Mouse (Mus musculus) limb, embryonic 10.5 days (tissue): Measurements from ENCODE around the gene Ccne1. TPM values are rescaled to one million over a fixed set of nuclear protein-coding genes. Genes with fewer than 3 reads are reported as not detected.
A peak's percentile ranks its signal among the peaks of the same experiment; 100 is the strongest.
"Not testable (repeated sequence)": the region's sequence is repeated elsewhere in the genome, so short reads cannot be mapped to it uniquely, and the experiment has no call there.

Experiments
- DNase-seq: peaks from one replicate; pipeline ENCODE4 v3.0.0-alpha.2; 2017; ENCODE audit warnings: low spot score
- H3K27ac ChIP-seq: fragments of 300-500 bp; sonication (generic); 2 replicates; pipeline ENCODE4 v1.5.1; 2016; ENCODE audit warnings: mild to moderate bottlenecking
- H3K27me3 ChIP-seq: fragments of 300-500 bp; sonication (generic); 2 replicates; pipeline ENCODE4 v1.6.1; 2016; ENCODE audit warnings: low read depth, mild to moderate bottlenecking; ENCODE audit not compliant: poor library complexity, severe bottlenecking
- H3K36me3 ChIP-seq: fragments of 300-500 bp; sonication (generic); 2 replicates; pipeline ENCODE4 v1.6.1; 2016; ENCODE audit warnings: mild to moderate bottlenecking, moderate library complexity
- H3K4me1 ChIP-seq: fragments of 300-500 bp; sonication (generic); 2 replicates; pipeline ENCODE4 v1.6.1; 2016
- H3K4me3 ChIP-seq: fragments of 300-500 bp; sonication (generic); 2 replicates; pipeline ENCODE4 v1.5.1; 2016; ENCODE audit warnings: mild to moderate bottlenecking, moderate library complexity
- H3K9me3 ChIP-seq: fragments of 300-500 bp; sonication (generic); replicated peaks from 2 replicates; pipeline ENCODE4 v1.6.1; 2016; ENCODE audit warnings: mild to moderate bottlenecking
- WGBS: fragments of 180-500 bp; shearing (Covaris S2); methylation state at CpG from one replicate; pipeline ENCODE4 v1.1.7; 2016; 5-methylcytosine and 5-hydroxymethylcytosine counted together
- polyA plus RNA-seq: library from polyadenylated mRNA; unstranded; fragments of >200 nt; fragmentation: Nextera tagmentation; extraction: Ambion mirVana; gene quantifications from 2 replicates; pipeline ENCODE4 v1.2.1, GENCODE M21; 2016

Ccne1 gene
- polyA plus RNA-seq, 1 experiment from 2014 or later: 158 TPM

DNA sequence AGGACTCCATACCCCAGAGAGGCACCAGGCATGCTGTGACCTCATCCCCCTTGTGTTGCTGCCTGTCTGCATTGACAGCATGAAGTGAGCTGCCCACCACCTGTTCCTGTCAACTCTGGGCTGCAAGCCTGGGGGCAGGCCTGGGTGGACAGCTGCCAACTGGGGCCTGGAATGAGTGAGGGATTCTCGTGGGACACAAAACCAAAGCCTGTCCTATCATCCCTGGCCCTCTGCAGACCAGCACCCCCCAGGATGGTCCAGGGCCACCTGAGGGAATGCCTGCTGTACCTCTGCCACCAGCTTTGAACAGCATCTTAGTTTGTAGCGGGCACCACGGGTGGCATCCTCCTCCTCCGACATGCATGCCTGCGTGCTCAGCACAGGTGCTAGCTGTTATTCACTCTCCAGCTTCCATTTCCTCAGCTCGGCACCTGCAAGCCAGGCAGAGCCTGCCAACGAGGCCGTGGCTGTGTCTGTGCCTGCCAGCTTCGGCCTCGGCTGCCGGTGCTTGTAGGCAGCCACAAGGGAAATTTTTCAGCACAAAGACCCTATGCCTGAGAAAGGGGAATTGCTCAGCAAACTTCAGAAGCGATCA, 18.3 kb upstream of the Ccne1 start:
- 78% methylated on average over 12 of the region's 12 CpGs for WGBS
- H3K9me3 ChIP-seq: no peaks in the 10 kb centered on the region
- no peaks in the 10 kb centered on the region for H3K27me3 ChIP-seq
- H3K27ac ChIP-seq: no peak overlapping the region
- H3K4me1 ChIP-seq: peaks cover 30% of the 10 kb centered on the region
- no peaks in the 10 kb centered on the region for H3K36me3 ChIP-seq
- no peak overlapping the region for H3K4me3 ChIP-seq
- no peak for DNase-seq

GRCm38 (mm10) chr7:38124164-38124563, 16.8 kb upstream of the Ccne1 start:
- not testable (repeated sequence) for H3K27ac ChIP-seq, DNase-seq, H3K4me3 ChIP-seq, H3K27me3 ChIP-seq, H3K36me3 ChIP-seq, H3K9me3 ChIP-seq
- H3K4me1 ChIP-seq: peaks cover 15% of the 10 kb centered on the region
- WGBS: 90% methylated on average over 2 of the region's 2 CpGs

DNA sequence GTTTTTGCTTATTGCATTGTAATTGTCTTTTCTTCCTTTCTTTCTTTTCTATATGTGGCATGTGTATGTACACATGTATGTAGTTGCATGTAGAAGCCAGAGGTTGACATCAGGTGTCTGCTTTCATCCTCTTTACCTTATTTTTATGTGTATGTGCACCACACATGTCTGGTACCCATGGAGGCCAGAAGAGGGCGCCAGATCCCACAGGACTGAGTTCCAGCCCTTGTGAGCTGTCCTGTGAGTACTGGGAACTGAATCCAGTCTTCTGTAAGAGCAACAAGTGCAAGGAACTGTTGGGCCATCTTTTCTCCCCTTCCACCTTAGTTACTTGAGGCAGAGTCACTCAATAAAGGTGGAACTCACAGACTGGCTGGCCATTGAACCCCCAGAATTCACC, 11.3 kb upstream of the Ccne1 start:
- Histone ChIP-seq H3K27me3 (peaks cover 9% of the 10 kb centered on the region), H3K9me3 (0 out of 2 replicates have a peak, but pooled peaks cover 1% of the 10 kb centered on the region), H3K36me3 (no peaks in the 10 kb centered on the region), H3K4me1 (peaks cover 3% of the 10 kb centered on the region), H3K27ac (no peak overlapping the region), H3K4me3 (no peak overlapping the region)
- 14% methylated on average over 1 of the region's 1 CpGs for WGBS
- DNase-seq: no peak

- no peaks in the 10 kb centered on the region for H3K27me3 ChIP-seq
- peak overlapping the region; percentile 81 for H3K27ac ChIP-seq
- H3K4me3 ChIP-seq: no peak overlapping the region
- DNase-seq: no peak
- peaks cover 48% of the 10 kb centered on the region for H3K4me1 ChIP-seq
- no peaks in the 10 kb centered on the region for H3K36me3 ChIP-seq
- H3K9me3 ChIP-seq: no peaks in the 10 kb centered on the region
- 87% methylated on average over 9 of the region's 9 CpGs for WGBS
Observed at GRCm38 (mm10) chr7:38112451-38112850, 5.1 kb upstream of the Ccne1 start.

GRCm38 (mm10) chr7:38111996-38112395, 4.7 kb upstream of the Ccne1 start:
- DNase-seq: peak; percentile 74
- Histone ChIP-seq H3K27me3 (no peaks in the 10 kb centered on the region), H3K4me3 (no peak overlapping the region), H3K27ac (peak overlapping the region; percentile 81), H3K4me1 (peaks cover 48% of the 10 kb centered on the region), H3K9me3 (no peaks in the 10 kb centered on the region), H3K36me3 (no peaks in the 10 kb centered on the region)
- 39% methylated on average over 3 of the region's 3 CpGs for WGBS

- Histone ChIP-seq H3K9me3 (no peaks in the 10 kb centered on the region), H3K27me3 (no peaks in the 10 kb centered on the region), H3K36me3 (peaks cover 23% of the 10 kb centered on the region), H3K4me3 (peak overlapping the region; percentile 89), H3K4me1 (peaks cover 64% of the 10 kb centered on the region), H3K27ac (peak overlapping the region; percentile 94)
- DNase-seq: no peak
- WGBS: 15% methylated on average over 10 of the region's 10 CpGs
Observed at GRCm38 (mm10) chr7:38108260-38108632, 912 bp upstream of the Ccne1 start.

DNA sequence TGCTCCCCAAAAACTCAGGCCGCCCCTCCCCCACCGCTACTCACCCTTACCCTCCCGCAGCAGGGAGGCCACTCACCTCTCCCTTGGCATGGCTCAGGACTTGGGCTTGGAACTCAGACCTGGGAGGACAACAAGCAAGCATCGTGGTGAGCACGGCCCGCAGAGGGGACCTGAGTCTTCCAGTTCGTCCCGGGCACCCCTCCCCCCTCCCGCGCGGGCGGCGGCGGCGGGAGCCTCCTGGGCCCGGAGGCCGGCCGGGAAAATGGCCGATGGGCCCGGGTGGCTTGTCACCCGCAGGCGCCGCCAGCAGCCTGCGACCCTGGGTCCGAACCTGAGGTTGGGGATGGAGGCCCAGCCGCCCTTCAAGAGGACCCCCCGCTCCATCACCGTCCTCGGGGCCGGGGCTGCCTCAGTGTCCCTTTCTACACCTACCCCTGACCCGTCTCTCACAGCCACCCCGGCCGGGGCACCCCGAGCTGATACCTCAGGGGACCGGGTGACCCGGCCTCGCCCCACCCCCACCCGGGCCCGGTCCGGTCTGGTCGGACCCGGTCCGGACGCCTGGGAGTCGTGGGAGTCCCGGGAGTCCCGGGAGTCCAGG, 523 bp downstream of the Ccne1 start:
- 3% methylated on average over 47 of the region's 47 CpGs for WGBS
- Histone ChIP-seq H3K9me3 (no peaks in the 10 kb centered on the region), H3K36me3 (peaks cover 38% of the 10 kb centered on the region), H3K27me3 (no peaks in the 10 kb centered on the region), H3K27ac (peak overlapping the region; percentile 94), H3K4me1 (peaks cover 50% of the 10 kb centered on the region), H3K4me3 (peak overlapping the region; percentile 89)
- DNase-seq: peak; percentile 74

- 87% methylated on average over 3 of the region's 3 CpGs for WGBS
- peaks cover 37% of the 10 kb centered on the region for H3K4me1 ChIP-seq
- no peak for DNase-seq
- no peak overlapping the region for H3K27ac ChIP-seq
- H3K4me3 ChIP-seq: peak overlapping the region; percentile 89
- H3K36me3 ChIP-seq: peaks cover 52% of the 10 kb centered on the region
- H3K9me3 ChIP-seq: no peaks in the 10 kb centered on the region
- H3K27me3 ChIP-seq: no peaks in the 10 kb centered on the region
Observed at GRCm38 (mm10) chr7:38105379-38105778, 2.0 kb downstream of the Ccne1 start.

GRCm38 (mm10) chr7:38104097-38104496, 3.2 kb downstream of the Ccne1 start:
- WGBS: 86% methylated on average over 5 of the region's 5 CpGs

DNA sequence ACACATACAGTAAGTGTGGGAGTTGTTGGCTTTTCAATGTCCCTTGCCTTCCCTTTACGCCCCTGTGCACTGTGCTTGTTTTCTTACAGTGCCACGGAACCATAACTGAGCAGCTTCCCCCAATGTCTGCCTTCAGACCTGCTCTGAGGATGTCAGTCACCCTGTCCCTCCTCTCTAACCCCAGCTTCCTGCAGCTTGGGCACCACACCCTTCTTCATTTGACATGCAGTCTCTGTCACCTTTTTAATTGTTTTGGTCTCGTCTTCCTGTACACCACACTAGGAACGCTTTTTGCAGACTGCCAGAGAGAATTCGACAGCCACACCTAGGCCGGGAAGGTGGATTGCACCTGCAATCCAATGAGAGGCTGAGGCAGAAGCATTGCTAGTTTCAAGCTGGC, 13.0 kb downstream of the Ccne1 start:
- H3K4me1 ChIP-seq: peaks cover 8% of the 10 kb centered on the region; the same call in 1 of the 2 replicates

More at GRCm38 (mm10) chr7:38104097-38104496, 3.2 kb downstream of the Ccne1 start:
- peaks cover 37% of the 10 kb centered on the region for H3K4me1 ChIP-seq
- no peak overlapping the region for H3K4me3 ChIP-seq
- no peak overlapping the region for H3K27ac ChIP-seq
- peaks cover 65% of the 10 kb centered on the region for H3K36me3 ChIP-seq
- DNase-seq: no peak
- no peaks in the 10 kb centered on the region for H3K27me3 ChIP-seq
- H3K9me3 ChIP-seq: no peaks in the 10 kb centered on the region

GRCm38 (mm10) chr7:38093101-38093500, 14.2 kb downstream of the Ccne1 start:
- peaks cover 2% of the 10 kb centered on the region; the same call in 1 of the 2 replicates for H3K27me3 ChIP-seq
- no peak for DNase-seq
- peaks cover 8% of the 10 kb centered on the region; the same call in 1 of the 2 replicates for H3K4me1 ChIP-seq
- peaks cover 20% of the 10 kb centered on the region for H3K36me3 ChIP-seq
- H3K27ac ChIP-seq: no peak overlapping the region
- H3K4me3 ChIP-seq: no peak overlapping the region
- 57% methylated on average over 2 of the region's 2 CpGs for WGBS
- H3K9me3 ChIP-seq: no peaks in the 10 kb centered on the region

More for the DNA sequence above, 13.0 kb downstream of the Ccne1 start:
- Histone ChIP-seq H3K27ac (no peak overlapping the region), H3K36me3 (peaks cover 32% of the 10 kb centered on the region), H3K4me3 (no peak overlapping the region), H3K9me3 (no peaks in the 10 kb centered on the region), H3K27me3 (no peaks in the 10 kb centered on the region)
- 82% methylated on average over 6 of the region's 6 CpGs for WGBS
- DNase-seq: no peak

DNA sequence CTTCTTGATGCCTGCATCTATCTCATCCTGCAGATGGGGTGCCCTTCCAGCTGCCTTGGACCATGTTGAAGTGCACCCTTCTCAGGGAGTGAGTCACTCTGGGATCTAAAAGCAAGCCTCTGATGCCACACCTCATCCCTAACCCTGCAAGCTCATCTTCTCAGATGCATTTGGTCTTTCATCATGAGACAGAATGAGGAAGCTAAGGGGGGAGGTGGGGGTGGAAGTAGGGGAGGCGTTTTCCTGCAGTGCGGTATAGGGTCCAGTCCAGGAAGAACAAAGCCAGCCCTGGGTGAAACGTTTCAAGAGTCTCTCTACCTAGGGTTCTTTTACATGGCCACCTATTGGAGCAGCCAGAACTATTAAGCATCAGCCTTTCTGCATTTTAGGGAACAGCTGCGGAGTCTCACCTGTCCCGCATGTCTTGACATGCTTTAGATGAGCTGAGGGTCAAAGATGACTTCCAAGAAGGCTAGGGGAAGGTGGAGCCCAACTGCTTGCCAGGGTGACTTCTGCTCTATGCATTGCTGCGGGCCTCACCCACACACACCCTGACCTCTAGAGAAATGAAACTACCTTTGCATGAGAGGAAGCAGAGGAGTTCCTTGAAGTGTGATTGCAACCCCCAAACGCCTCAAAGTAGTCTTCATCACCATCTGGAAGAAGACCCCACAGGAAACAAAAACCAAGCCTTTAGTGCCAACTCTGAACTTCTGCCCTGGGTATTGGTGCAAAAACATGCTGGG, 17.2 kb downstream of the Ccne1 start:
- no peaks in the 10 kb centered on the region for H3K36me3 ChIP-seq
- H3K4me3 ChIP-seq: no peak overlapping the region
- peaks cover 25% of the 10 kb centered on the region for H3K4me1 ChIP-seq
- peaks cover 24% of the 10 kb centered on the region for H3K27me3 ChIP-seq
- 83% methylated on average over 7 of the region's 7 CpGs for WGBS
- H3K9me3 ChIP-seq: no peaks in the 10 kb centered on the region
- DNase-seq: no peak
- H3K27ac ChIP-seq: no peak overlapping the region

- no peaks in the 10 kb centered on the region for H3K9me3 ChIP-seq
- WGBS: 77% methylated on average over 2 of the region's 2 CpGs
- H3K27me3 ChIP-seq: peaks cover 24% of the 10 kb centered on the region
- no peak overlapping the region for H3K4me3 ChIP-seq
- no peak overlapping the region for H3K27ac ChIP-seq
- no peaks in the 10 kb centered on the region for H3K36me3 ChIP-seq
- H3K4me1 ChIP-seq: peaks cover 30% of the 10 kb centered on the region
- DNase-seq: no peak
Observed at GRCm38 (mm10) chr7:38088456-38088855, 18.9 kb downstream of the Ccne1 start.
